Mouse (Mus musculus) c-Kit-positive CD71-positive TER-119-positive erythroid progenitor cells, embryonic 14.5 days (primary cell): ENCODE results near the gene Gm11037.

Experiments used
- DNase-seq: peaks from one replicate; pipeline ENCODE4 v3.0.0-alpha.2; 2013; ENCODE audit warnings: low spot score

Gm11037 gene

GRCm38 (mm10) chr2:131149254-131149578, 15.9 kb downstream of the Gm11037 start:
- no peak for DNase-seq

GRCm38 (mm10) chr2:131152166-131152730, 19.0 kb downstream of the Gm11037 start:
- DNase-seq: peak; percentile 80

GRCm38 (mm10) chr2:131154036-131154435, 20.7 kb downstream of the Gm11037 start:
- no peak for DNase-seq

- DNase-seq: no peak
Observed at GRCm38 (mm10) chr2:131156987-131157386, 23.7 kb downstream of the Gm11037 start.

- peak; percentile 75 for DNase-seq
Observed at GRCm38 (mm10) chr2:131159491-131159910, 26.2 kb downstream of the Gm11037 start.

DNA sequence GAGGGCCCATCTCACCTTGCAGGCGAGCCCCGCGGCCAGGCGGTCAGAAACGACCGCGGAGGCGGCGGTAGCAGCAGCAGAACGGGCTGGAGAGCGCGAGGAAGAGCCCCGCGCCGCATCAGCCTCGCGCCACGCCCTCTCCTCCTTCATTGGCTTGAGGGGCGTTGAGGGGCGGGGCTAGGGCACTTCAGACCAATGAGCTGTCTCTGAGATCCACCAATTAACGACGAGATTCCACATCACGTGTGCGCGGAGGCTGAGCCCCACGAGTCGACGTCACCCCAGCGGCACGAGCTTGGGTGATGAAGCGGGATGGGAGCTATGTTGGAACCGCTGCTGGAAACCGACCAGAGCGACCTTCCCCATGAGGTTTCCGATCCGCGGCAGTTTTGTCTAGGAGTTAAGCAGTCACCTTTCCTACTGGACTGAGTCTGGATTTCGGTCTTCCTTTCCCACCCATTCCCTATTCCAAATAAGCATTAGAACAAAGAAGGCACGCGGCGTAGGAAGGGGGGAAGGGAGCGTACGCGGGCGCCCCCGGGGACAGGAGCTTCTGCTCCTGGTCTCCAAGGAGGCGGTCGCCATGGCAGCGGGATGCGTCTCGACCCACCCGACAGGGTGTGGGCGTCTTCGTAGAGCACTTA, 26.8 kb downstream of the Gm11037 start, which contains the start of gene 1700037H04Rik:
TSS of gene 1700037H04Rik (minus strand) at position 144 of the 644 bp plus-strand sequence.
- DNase-seq: peak; percentile 100

DNA sequence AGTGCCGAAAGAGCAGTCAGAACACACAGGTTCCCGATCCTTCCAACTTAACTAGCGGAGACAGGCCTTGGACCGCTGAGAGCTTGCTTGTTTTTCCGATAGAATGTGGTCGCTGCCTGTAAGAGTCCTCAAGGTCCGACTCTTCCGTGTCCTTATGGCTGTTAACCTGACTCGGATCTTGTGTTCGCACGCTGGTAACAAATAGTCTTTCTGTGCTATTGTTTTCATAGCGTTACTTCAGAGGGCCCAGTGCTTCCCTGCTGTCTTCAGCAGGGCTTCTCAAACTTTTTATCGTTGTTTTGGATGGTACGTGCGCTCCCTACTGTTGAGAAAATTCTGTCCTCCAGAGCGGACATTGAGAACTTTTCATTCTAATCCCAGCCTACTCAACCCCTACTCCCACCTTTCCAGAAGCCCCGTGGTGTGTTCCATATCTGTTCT, 27.4 kb downstream of the Gm11037 start:
- peak; percentile 48 for DNase-seq

- DNase-seq: no peak
Observed at GRCm38 (mm10) chr2:131163924-131164323, 30.6 kb downstream of the Gm11037 start.

GRCm38 (mm10) chr2:131166172-131166571, 32.9 kb downstream of the Gm11037 start:
- DNase-seq: no peak

- no peak for DNase-seq
Observed at GRCm38 (mm10) chr2:131167984-131168383, 34.7 kb downstream of the Gm11037 start.

DNA sequence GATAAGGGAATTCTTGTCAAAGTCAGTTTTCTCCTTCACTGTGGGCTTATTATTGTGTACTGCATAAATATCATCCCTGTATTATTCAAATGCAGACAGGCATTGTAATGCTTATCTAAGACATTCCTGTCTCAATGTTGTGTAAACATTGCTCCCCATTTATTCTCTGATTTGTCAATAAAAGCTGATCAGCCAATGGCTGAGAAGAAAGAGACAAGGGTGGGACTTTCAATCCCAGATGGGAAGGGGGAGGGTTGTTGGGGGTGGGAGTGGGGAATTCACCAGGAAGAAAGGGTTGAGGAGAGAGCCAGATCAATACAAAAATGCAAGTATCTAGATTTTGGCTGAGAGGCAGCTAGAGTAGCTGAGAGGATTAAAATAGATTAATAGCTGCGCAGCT, 35.6 kb downstream of the Gm11037 start:
- no peak for DNase-seq

DNA sequence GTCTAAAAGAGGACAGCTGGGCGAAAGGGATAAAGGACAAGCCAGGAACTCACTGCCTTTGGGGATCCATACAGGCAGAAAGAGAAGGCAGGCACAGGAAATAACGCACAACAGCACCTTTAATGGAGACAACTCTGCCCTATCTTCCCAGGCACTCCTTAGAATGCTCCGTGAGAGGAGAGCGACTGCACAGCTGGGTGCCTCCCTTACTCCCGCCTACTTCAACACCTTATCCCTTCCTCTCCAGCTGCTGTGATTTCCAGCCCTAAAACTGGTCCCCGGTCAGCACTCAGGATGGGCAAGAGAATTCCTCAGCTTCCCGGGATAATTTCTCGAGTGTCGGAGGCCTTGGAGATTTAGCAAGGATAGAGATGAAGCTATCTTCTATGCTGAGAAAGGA, 37.6 kb downstream of the Gm11037 start:
- no peak for DNase-seq

DNA sequence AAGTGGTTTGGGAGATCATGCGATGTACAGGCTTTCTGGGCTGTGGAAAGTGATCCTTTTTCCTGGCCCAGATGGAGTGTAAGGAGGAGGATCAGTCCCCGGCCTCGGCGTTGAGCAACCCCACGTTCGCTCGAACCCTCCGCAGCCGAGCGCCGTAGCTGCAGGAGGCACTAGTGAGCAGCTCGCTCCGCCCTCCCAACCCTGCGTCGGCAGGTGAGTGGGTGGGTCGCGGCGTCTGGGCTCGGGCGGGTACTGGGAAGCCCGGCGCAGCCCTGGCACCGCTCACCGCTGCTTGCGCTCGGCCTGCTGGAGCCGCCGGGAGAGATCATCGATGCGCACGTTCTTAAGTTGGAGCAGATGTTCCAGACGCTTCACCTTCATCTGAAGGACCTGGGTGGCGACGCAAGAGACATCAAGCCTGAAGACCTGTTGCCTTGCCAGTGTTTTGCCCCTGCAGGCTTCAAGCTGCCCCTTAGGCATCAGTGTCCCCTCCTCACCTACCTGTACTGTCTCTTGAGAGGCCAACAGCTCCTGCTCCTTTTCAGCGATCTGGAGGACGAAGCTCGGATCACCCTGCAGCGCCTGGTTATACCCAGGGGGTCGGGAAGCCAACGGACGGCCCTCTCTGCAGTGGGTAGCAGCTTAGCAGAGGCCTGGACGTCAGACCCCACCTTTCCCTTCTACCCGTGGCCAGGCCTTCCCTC, 38.3 kb downstream of the Gm11037 start:
- DNase-seq: no peak

DNA sequence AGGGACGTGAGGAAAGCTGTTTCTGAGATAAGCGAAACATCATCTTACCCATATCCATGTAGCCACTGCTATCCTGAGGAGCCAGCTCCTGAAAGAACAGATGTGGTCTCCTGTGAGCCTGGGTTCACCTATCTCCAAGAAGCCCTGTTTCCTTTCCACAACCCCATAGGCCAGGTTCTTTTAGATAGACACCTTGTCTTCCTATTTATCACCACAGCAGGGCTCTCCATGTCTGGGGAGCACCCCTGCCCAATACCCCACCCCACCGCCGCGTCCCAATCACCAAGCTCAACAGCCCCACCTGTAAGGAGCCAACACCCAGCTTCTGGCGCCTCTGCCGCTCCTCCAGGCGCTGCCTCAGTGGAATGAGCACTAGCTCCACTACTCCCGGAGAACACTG, 39.0 kb downstream of the Gm11037 start:
- no peak for DNase-seq

GRCm38 (mm10) chr2:131174700-131175099, 41.4 kb downstream of the Gm11037 start:
- DNase-seq: peak; percentile 75

- DNase-seq: no peak
Observed at GRCm38 (mm10) chr2:131175286-131175944, 42.1 kb downstream of the Gm11037 start.

DNA sequence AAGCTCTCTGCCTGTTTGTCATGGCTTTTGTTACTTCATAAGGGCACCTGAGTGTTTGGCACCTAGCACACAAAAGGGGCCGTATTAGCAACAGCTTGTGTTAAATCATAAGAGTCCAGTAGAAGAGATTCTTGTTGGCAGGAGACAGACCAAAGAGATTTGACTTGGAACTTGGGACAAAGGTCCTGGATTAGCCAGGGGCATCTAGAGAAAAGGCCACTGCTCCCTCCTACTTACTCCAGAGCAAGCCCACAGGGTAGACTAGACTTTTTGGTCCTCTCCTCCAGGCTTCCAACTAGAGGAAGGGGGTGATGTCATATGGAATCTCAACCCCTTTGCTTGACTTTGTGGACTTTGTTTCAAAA, 42.6 kb downstream of the Gm11037 start:
- DNase-seq: no peak

DNA sequence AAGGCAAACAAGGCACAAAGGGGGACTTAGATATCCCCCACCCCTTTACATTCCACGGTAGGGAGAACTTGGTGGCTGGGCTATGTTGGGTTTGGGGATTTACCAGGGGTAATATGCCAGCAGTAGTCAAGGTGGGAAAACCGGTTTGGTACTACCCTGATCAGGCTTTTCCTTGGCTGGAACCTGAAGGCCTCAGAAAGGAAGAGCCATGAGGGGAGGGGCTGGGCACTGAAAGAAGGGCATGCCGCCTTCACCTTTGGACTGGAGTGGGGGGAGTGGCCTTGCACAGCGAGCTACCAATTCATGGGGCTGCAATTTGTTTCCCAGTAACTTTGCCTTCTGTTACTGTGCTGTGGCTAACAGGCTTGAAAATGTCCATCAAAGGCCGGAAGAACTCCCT, 43.2 kb downstream of the Gm11037 start:
- no peak for DNase-seq

- DNase-seq: no peak
Observed at GRCm38 (mm10) chr2:131177932-131178331, 44.6 kb downstream of the Gm11037 start.

DNA sequence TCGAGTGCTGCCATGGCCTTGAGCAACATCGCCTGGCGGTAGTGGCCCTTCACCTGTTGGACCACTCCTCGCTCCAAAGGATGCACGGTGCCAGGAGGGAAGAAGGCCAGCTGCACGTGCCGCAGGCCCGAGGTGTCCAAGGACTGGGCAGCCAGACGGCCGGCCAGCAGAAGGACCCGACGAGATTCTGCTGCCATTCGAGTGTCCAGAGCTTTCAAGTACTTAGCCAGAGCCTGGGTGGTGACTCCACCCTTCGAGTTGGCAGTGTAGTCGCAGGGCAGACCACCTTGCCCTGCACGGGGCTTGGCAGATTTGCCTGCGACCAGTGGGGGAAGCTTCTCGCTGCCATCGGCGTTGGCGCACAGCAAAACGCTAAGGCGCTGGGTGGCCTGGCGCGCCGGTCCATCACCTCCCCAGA, 45.5 kb downstream of the Gm11037 start:
- no peak for DNase-seq

DNA sequence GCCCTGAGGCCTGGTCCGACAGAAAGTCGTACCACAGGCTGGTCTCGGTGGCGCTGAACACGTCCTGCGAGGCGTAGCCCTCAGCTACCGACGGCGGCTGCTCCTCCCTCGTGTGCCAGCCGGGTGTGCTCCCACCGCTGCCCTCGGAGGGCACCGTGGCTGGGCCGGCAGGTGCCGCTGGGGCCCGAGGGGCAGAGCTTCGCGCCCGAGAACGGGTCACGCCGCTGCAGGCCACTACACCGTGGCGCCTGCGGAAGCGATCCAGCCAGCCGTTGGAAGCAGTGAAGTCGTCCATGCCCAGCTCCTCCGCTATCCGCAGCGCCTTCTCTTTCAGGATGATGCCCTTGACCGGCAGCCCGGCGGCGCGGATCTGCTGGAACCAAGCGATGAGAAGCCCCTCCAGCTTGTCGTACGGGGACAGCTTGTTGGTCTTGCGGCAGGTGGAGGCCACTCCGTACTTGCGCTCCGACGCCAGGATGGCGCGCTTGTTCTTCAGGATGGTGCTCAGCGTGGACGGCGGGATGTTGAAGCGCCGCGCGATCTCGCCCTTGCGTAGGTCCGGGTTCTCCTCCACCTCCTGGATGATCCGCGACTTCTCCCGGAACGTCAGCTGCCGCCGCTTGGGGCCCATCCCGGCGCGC, 46.1 kb downstream of the Gm11037 start:
- peak; percentile 50 for DNase-seq

DNA sequence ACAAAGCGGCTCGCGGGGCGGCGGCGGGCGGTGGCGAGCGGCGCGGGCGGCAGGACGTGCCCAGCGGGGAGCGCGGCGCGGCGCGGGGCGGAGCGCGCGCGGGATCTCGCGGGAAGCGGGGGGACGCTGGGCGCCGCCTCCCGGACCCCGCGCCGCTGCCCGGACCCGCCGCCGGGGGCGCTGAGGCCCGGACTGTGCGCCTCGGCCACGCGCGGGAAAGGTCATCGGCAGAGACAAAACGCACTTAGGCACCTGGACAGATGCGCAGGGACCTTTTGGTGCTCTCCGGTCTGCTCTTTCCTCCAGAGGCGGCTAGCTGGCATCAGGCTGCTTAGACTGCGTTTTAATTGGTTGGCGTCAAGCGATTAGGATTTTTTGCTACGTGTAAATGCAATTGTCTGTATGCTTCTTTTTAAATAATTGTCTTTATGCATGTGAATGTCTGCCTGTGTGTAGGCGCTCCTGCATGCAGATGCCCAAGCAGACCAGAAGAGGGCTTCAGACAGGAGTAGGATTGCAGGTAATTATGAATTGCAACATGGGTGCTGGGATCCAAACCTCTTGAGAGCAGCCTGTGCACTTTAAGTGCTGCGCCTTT, 46.8 kb downstream of the Gm11037 start, which contains the start of gene Cenpb:
TSS of gene Cenpb (minus strand) at position 78 of the 598 bp plus-strand sequence.
- peak; percentile 54 for DNase-seq
